Mouse (Mus musculus) lung, embryonic 14.5 days (tissue): ENCODE data around the gene Eng. TPM values are rescaled to one million over a fixed set of nuclear protein-coding genes. Genes with fewer than 3 reads are reported as not detected.
A peak's percentile ranks its signal among the peaks of the same experiment; 100 is the strongest.

Experiments used
- ATAC-seq: fragments of 200-750 bp; cut with Nextera tagmentation; 2 replicates; pipeline ENCODE4 v1.8.0; 2017; ENCODE audit warnings: mild to moderate bottlenecking, moderate TSS enrichment, moderate library complexity; ENCODE audit not compliant: insufficient read depth
- DNase-seq: peaks from one replicate; pipeline ENCODE4 v3.0.0-alpha.2; 2015
- H3K27ac ChIP-seq: fragments of 300-500 bp; sonication (generic); 2 replicates; pipeline ENCODE4 v1.5.1; 2014; ENCODE audit warnings: low read depth, mild to moderate bottlenecking, moderate library complexity
- H3K27me3 ChIP-seq: fragments of 300-500 bp; sonication (generic); 2 replicates; pipeline ENCODE4 v1.6.1; 2014; ENCODE audit warnings: low read length, control low read depth; ENCODE audit not compliant: insufficient read depth
- H3K36me3 ChIP-seq: fragments of 300-500 bp; sonication (generic); 2 replicates; pipeline ENCODE4 v1.6.1; 2014; ENCODE audit warnings: control low read depth; ENCODE audit not compliant: insufficient read depth
- H3K4me1 ChIP-seq: fragments of 300-500 bp; sonication (generic); 2 replicates; pipeline ENCODE4 v1.6.1; 2014; ENCODE audit warnings: antibody characterized with exemption, control low read depth; ENCODE audit not compliant: insufficient read depth
- H3K4me2 ChIP-seq: fragments of 300-500 bp; sonication (generic); 2 replicates; pipeline ENCODE4 v1.6.1; 2014; ENCODE audit warnings: mild to moderate bottlenecking
- H3K4me3 ChIP-seq: fragments of 300-500 bp; sonication (generic); 2 replicates; pipeline ENCODE4 v1.5.1; 2014; ENCODE audit warnings: low read depth, low read length
- H3K9ac ChIP-seq: fragments of 300-500 bp; sonication (generic); 2 replicates; pipeline ENCODE4 v1.6.1; 2014
- H3K9me3 ChIP-seq: fragments of 300-500 bp; sonication (generic); 2 replicates; pipeline ENCODE4 v1.6.1; 2016; ENCODE audit warnings: low read depth, low read length, control low read depth
- CTCF ChIP-seq: IDR thresholded peaks from 2 replicates; pipeline ENCODE4 v1.5.1; 2016; ENCODE audit warnings: antibody characterized with exemption, low read depth
- WGBS: fragments of 180-500 bp; shearing (Covaris S2); extraction: QIAGEN DNeasy Blood & Tissue Kit; methylation state at CpG from one replicate; pipeline ENCODE4 v1.1.7; 2014; 5-methylcytosine and 5-hydroxymethylcytosine counted together
- microRNA counts: library from miRNA; unstranded; fragments of <30 nt; microRNA quantifications from one replicate; lab custom pipeline; 2016
- microRNA-seq: library from miRNA; unstranded; fragments of <30 nt; microRNA quantifications from one replicate; pipeline ENCODE4, GENCODE M21; 2016; ENCODE audit warnings: borderline number of aligned reads
- polyA plus RNA-seq: library from polyadenylated mRNA; unstranded; fragments of >200 nt; fragmentation: Nextera tagmentation; extraction: Ambion mirVana; gene quantifications from 2 replicates; pipeline ENCODE4 v1.2.1, GENCODE M21; 2014

Gene Eng
- polyA plus RNA-seq, 1 experiment from 2014 or later, result 98.5 TPM

DNA sequence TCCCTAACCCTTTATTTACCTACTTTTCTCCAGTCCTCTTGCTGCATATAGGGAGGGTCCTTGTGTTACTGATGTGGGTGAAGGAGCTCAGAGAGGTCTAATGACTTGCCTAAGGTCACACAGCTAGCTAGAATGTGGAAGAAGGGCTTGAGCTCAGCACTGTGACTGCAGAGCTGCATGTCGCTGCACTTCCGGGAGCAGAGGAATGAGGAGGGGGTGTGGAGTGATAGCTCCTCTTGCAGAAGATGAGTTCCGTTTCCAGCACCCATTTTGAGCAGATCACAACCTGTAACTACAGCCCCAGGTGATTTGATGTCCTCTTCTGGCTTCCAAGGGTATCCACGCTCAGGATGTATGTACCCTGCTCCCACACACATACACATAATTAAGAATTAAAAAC lies 77.8 kb downstream of the Eng start:
- Histone ChIP-seq H3K9ac (no peak overlapping the region), H3K9me3 (no peaks in the 10 kb centered on the region), H3K4me1 (peaks cover 8% of the 10 kb centered on the region), H3K27me3 (no peaks in the 10 kb centered on the region), H3K36me3 (peaks cover 4% of the 10 kb centered on the region; the same call in 1 of the 2 replicates), H3K27ac (no peak overlapping the region), H3K4me3 (no peak overlapping the region), H3K4me2 (no peak overlapping the region)
- WGBS, result 70% methylated on average over 4 of the region's 4 CpGs
- TF ChIP-seq CTCF, result no peak
- ATAC-seq (no peak), DNase-seq (no peak)

DNA sequence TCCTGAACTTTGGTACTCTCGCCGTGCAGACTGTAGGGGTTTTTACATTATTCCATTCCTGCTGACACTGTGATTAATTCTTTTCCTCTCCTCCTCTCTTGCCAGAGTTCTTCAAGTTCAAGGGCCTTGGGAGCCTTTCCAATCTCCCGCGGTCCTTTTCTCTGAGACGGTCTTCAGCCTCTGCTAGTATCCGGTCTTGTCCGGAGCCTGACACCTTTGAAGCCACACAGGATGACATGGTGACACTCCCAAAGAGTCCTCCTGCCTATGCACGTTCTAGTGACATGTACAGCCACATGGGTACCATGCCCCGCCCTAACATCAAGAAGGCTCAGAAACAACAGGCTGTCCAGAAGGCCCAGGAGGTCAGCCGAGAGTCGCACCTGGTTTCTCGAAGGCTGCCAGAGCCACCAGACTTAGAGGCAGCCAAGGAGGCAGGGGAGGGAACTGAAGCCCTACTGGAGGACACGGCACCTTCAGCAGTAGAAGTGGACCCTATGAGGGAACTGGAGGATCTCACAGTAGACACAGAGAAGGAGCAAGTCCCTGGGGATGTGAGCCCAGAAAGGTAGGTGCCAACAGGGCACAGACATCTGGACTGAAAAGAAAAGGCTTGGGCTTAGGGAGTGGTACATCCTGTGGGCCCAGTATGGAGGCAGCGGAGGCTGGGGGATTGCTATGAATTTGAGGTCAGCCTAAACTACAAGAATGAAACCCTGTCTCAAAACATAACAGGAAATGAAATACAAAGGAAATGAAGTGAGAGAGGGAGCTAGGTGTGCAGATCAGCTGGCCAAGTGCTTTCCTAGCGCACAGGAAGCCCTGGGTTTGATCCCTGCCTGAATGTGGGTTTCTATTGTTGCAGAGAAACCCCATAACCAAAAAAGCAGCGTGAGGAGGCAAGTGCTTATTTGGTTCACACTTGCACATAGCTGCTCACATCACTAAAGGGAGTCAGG lies 78.7 kb downstream of the Eng start:
- no peak overlapping the region for H3K4me2 ChIP-seq
- no peak overlapping the region for H3K9ac ChIP-seq
- DNase-seq (no peak), ATAC-seq (no peak)
- peaks cover 4% of the 10 kb centered on the region; the same call in 1 of the 2 replicates for H3K36me3 ChIP-seq
- 67% methylated on average over 16 of the region's 16 CpGs for WGBS
- H3K9me3 ChIP-seq, result no peaks in the 10 kb centered on the region
- no peak for TF ChIP-seq CTCF
- peaks cover 8% of the 10 kb centered on the region for H3K4me1 ChIP-seq
- H3K4me3 ChIP-seq, result no peak overlapping the region
- H3K27me3 ChIP-seq, result no peaks in the 10 kb centered on the region
- H3K27ac ChIP-seq, result peak overlapping the region; percentile 43; the same call in 1 of the 2 replicates

DNA sequence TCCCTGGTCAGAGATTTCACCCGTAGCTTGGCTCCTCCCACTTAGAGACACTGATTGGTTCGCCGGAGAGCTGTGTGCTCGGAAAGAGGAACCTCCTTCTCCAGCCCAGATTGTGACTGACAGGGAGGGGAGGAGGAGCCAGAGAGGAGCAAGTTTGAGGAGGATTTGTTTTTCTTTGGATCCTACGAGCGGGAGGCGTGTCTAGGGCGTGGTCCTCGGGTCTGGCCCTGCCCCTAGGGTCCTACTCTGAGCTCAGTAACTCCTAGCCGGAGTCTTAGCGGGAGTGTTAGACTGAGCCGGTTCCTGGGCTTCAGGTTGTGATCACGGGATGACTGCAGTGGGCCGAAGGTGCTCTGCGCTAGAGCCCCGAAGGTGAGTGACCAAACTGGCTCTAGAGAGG lies 81.0 kb downstream of the Eng start:
- under 1% methylated on average over 16 of the region's 16 CpGs for WGBS
- peak overlapping the region; percentile 41 for H3K4me3 ChIP-seq
- peak overlapping the region; percentile 59; the same call in 1 of the 2 replicates for H3K27ac ChIP-seq

DNA sequence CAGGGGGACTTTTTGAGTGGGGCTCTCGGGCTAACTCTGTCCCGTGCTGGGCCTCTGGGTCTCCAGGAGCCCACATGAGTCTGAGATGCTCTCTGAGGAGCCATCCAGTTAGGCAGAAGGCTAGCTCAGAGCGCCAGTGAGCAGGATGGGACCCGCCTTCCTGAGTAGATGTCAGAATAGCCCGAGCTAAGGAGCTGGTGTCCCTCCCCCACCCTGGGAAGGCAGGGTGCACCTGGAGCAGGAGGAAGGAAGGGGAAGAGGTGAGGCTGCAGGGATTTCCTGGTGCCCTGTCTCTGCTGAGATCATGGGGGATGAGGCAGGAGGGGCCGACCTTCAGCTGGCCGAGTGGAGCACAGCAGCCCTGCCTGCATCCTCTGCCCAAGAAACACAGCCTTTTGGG lies 82.1 kb downstream of the Eng start:
- 28% methylated on average over 7 of the region's 7 CpGs for WGBS
- peaks cover 9% of the 10 kb centered on the region; the same call in 1 of the 2 replicates for H3K4me1 ChIP-seq
- no peak for TF ChIP-seq CTCF
- DNase-seq, result peak; percentile 58
- H3K36me3 ChIP-seq, result peaks cover 4% of the 10 kb centered on the region; the same call in 1 of the 2 replicates
- peak overlapping the region; percentile 54; the same call in 1 of the 2 replicates for H3K27ac ChIP-seq
- H3K27me3 ChIP-seq, result no peaks in the 10 kb centered on the region
- H3K4me3 ChIP-seq, result peak overlapping the region; percentile 41
- no peak for ATAC-seq
- peak overlapping the region; percentile 44 for H3K9ac ChIP-seq
- H3K9me3 ChIP-seq, result no peaks in the 10 kb centered on the region
- H3K4me2 ChIP-seq, result peak overlapping the region; percentile 66

More for the DNA sequence above, 81.0 kb downstream of the Eng start:
- Histone ChIP-seq H3K27me3 (no peaks in the 10 kb centered on the region), H3K9ac (peak overlapping the region; percentile 53), H3K36me3 (peaks cover 4% of the 10 kb centered on the region; the same call in 1 of the 2 replicates), H3K4me2 (peak overlapping the region; percentile 66), H3K9me3 (no peaks in the 10 kb centered on the region), H3K4me1 (peaks cover 9% of the 10 kb centered on the region; the same call in 1 of the 2 replicates)
- DNase-seq (peak; percentile 98), ATAC-seq (peak; percentile 95)
- no peak for TF ChIP-seq CTCF

DNA sequence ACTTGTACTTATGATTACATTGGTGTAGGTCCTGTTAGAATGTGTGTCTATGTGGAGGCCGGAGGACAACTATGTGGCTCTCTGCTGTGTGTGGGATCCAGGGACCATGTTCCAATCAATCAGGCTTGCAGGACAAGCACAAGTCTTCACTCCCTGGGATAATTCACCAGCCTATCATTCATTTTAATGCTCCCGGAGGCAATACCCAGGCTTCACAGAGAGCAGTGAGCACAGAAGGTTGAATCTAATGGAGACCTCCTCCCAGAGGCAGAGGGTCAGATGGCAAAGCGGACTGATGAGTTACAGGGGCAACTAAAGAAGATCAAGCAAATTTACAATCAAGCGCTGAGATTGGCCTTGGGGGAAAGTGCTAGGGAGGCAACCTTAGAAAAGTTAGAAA lies 83.2 kb downstream of the Eng start:
- no peaks in the 10 kb centered on the region for H3K27me3 ChIP-seq
- H3K36me3 ChIP-seq, result peaks cover 4% of the 10 kb centered on the region; the same call in 1 of the 2 replicates
- peak overlapping the region; percentile 41 for H3K4me3 ChIP-seq
- ATAC-seq (no peak), DNase-seq (no peak)
- no peak overlapping the region for H3K9ac ChIP-seq
- H3K4me1 ChIP-seq, result peaks cover 9% of the 10 kb centered on the region; the same call in 1 of the 2 replicates
- H3K4me2 ChIP-seq, result peak overlapping the region; percentile 66
- TF ChIP-seq CTCF, result no peak
- peak overlapping the region; percentile 44 for H3K27ac ChIP-seq
- H3K9me3 ChIP-seq, result no peaks in the 10 kb centered on the region
- WGBS, result 65% methylated on average over 4 of the region's 4 CpGs

DNA sequence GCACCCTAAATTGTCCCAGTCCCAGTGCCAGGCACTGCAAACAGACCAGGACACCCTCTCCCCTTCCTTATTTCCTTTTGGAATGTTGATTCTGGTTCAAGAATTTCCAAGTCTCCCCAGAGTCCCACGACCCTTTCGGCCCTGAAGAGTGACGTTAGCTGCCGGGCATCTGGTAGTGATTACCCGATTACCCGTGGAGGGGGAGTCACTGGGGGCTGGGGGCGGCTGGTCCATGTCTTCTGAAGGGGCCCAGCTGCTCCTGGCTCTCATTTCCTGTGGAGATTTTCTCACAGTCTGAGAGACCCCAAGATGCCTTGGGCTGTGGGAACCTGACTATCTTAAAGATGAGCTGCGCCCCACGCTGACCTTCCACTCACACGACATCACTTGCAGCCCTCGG lies 84.5 kb downstream of the Eng start:
- peak overlapping the region; percentile 66 for H3K4me2 ChIP-seq
- DNase-seq (peak; percentile 82), ATAC-seq (peak; percentile 10; the same call in 1 of the 2 replicates)
- H3K4me1 ChIP-seq, result peaks cover 9% of the 10 kb centered on the region; the same call in 1 of the 2 replicates
- H3K27ac ChIP-seq, result peak overlapping the region; percentile 83
- no peaks in the 10 kb centered on the region for H3K9me3 ChIP-seq
- peak overlapping the region; percentile 41; the same call in 1 of the 2 replicates for H3K4me3 ChIP-seq
- no peaks in the 10 kb centered on the region for H3K27me3 ChIP-seq
- no peaks in the 10 kb centered on the region; the same call in 1 of the 2 replicates for H3K36me3 ChIP-seq
- TF ChIP-seq CTCF, result no peak
- 17% methylated on average over 11 of the region's 11 CpGs for WGBS
- H3K9ac ChIP-seq, result peak overlapping the region; percentile 14; the same call in 1 of the 2 replicates

DNA sequence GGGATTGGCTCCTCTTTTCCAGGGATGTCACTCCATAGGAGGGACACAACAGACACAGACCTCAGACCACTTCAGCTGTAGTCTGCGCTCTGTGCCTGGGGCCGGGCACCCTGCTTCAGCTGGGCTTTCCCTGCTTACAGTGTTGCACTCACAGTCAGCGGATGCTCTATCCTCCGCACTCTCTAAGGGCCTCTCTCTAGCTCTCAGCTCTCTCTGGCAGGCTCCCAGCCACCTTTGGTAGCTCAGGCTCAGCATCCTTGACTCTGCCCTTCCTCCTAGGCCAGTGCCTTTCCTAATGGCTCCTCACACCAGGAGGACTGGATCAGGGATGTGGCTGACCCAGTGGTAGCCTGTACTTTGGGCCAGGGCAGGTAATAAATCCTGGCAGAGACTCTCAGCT lies 85.5 kb downstream of the Eng start:
- peak overlapping the region; percentile 66; the same call in 1 of the 2 replicates for H3K4me2 ChIP-seq
- no peak overlapping the region for H3K4me3 ChIP-seq
- no peaks in the 10 kb centered on the region for H3K9me3 ChIP-seq
- H3K9ac ChIP-seq, result peak overlapping the region; percentile 22; the same call in 1 of the 2 replicates
- H3K4me1 ChIP-seq, result peaks cover 9% of the 10 kb centered on the region; the same call in 1 of the 2 replicates
- no peaks in the 10 kb centered on the region for H3K27me3 ChIP-seq
- H3K27ac ChIP-seq, result peak overlapping the region; percentile 83
- H3K36me3 ChIP-seq, result no peaks in the 10 kb centered on the region; the same call in 1 of the 2 replicates
- DNase-seq (no peak), ATAC-seq (no peak)
- 57% methylated on average over 4 of the region's 4 CpGs for WGBS
- no peak for TF ChIP-seq CTCF

MicroRNAs within 50 kb of the gene (microRNA counts, 519-probe panel; counts per million panel counts)
- microRNA mmu-miR-1954 (lab: Ali Mortazavi, UCI) (30.5 counts per million), microRNA mmu-miR-2861 (lab: Ali Mortazavi, UCI) (1,432 counts per million, percentile 8 among the panel's probes with 10 or more counts)

Small RNA genes lying within 50 kb of the gene (microRNA-seq; reads per million reads assigned to microRNA genes)
- gene Gm47291 (not detected), gene Mir1954 (not detected), gene Mir2861 (not detected), gene Mir3960 (not detected), gene Mir8093 (not detected)

Other genes with a start within 250 kb of the Eng start
- gene Naif1, start 196.1 kb upstream of the Eng start, polyA plus RNA-seq, result 5.7 and 6.5 TPM in 2 replicates
- 16.3 and 19.5 TPM in 2 replicates for gene Slc25a25, start 195.2 kb upstream of the Eng start, polyA plus RNA-seq
- gene Fam102a, start 111.3 kb upstream of the Eng start, polyA plus RNA-seq, result 18.4 and 19.9 TPM in 2 replicates
- gene Dpm2, start 75.7 kb upstream of the Eng start, polyA plus RNA-seq, result 94.9 and 98.5 TPM in 2 replicates
- gene Pip5kl1, start 71.8 kb upstream of the Eng start, polyA plus RNA-seq, result 0.50 and 0.70 TPM in 2 replicates
- gene 9430097D07Rik, start 70.9 kb upstream of the Eng start, polyA plus RNA-seq, result 0.20 TPM in 1 of 2 replicates, not detected in the other
- 22.0 and 23.8 TPM in 2 replicates for gene St6galnac4, start 59.5 kb upstream of the Eng start, polyA plus RNA-seq
- 8.3 and 11.1 TPM in 2 replicates for gene St6galnac6, start 46.9 kb upstream of the Eng start, polyA plus RNA-seq
- 34.3 and 35.8 TPM in 2 replicates for gene Ak1, start 24.8 kb upstream of the Eng start, polyA plus RNA-seq
- gene Fpgs, start 57.5 kb downstream of the Eng start, polyA plus RNA-seq, result 28.4 and 32.7 TPM in 2 replicates
- gene Cdk9, start 66.5 kb downstream of the Eng start, polyA plus RNA-seq, result 81.7 and 84.3 TPM in 2 replicates
- 37.6 and 38.8 TPM in 2 replicates for gene Sh2d3c, start 74.5 kb downstream of the Eng start, polyA plus RNA-seq
- 0.20 TPM in 1 of 2 replicates, not detected in the other for gene 6330409D20Rik, start 94.4 kb downstream of the Eng start, polyA plus RNA-seq
- gene Tor2a, start 110.6 kb downstream of the Eng start, polyA plus RNA-seq, result 66.2 and 71.0 TPM in 2 replicates
- gene Ttc16, start 129.0 kb downstream of the Eng start, polyA plus RNA-seq, result 0.15 and 0.33 TPM in 2 replicates
- gene Ptrh1, start 129.2 kb downstream of the Eng start, polyA plus RNA-seq, result 2.7 and 4.4 TPM in 2 replicates
- gene Cfap157, start 137.8 kb downstream of the Eng start, polyA plus RNA-seq, result 0.11 and 0.33 TPM in 2 replicates
- gene Stxbp1, start 200.7 kb downstream of the Eng start, polyA plus RNA-seq, result 20.7 and 22.2 TPM in 2 replicates
- gene Fam129b, start 229.5 kb downstream of the Eng start, polyA plus RNA-seq, result 41.2 and 46.5 TPM in 2 replicates